Mouse (Mus musculus) heart, adult 2 months (tissue): Measurements from ENCODE around the gene Gpalpp1.

Source experiments
- CTCF ChIP-seq: fragments of 200-600 bp; IDR thresholded peaks from 2 replicates; pipeline ENCODE4 v1.8.1; 2022; ENCODE audit warnings: antibody characterized with exemption, mild to moderate bottlenecking, moderate library complexity
- EP300 ChIP-seq: fragments of 200-500 bp; IDR thresholded peaks from 2 replicates; pipeline ENCODE4 v1.6.1; 2011; ENCODE audit warnings: low read depth, low read length, control low read depth; ENCODE audit not compliant: insufficient read depth
- POLR2A ChIP-seq: fragments of 200-500 bp; IDR thresholded peaks from 2 replicates; pipeline ENCODE4 v1.6.1; 2011; ENCODE audit warnings: mild to moderate bottlenecking, low read depth, low read length, control low read depth; ENCODE audit not compliant: insufficient read depth

GRCm38 (mm10) chr14:76147061-76147460 lies 36.5 kb upstream of the Gpalpp1 start:
- no peak for TF ChIP-seq CTCF
- no peak for TF ChIP-seq POLR2A
- no peak for TF ChIP-seq EP300
